Mouse (Mus musculus): ENCODE results near the gene Tsga10. TPM values are rescaled to one million over a fixed set of nuclear protein-coding genes. Genes with fewer than 3 reads are reported as not detected.
"Not testable (repeated sequence)": the region's sequence is repeated elsewhere in the genome, so short reads cannot be mapped to it uniquely, and the experiment has no call there.

Gene Tsga10
- polyA plus RNA-seq, 1 experiment: 0.10 TPM

DNA sequence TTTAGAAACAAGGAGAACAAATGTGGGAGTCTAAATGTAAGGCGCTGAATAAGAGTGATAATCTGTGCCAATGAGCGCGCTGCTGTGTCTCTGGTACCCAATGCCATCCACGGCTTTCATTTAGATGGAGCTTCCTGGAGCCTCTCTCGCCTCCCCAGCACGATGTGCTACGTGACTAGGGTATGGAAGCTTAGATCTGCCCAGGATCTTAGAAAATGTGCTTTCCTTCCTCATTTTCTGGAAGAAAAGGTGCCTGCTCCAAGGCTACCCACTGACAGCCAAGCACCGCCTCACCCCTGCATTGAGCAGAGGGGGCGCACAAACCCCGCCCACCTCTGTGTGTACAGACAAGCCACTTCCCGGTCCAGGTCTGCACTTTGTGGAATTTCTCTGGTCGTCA, 140.3 kb downstream of the Tsga10 start:
- Histone ChIP-seq H3K4me3 (ENCODE audit: low read depth, low read length) (no peak overlapping the region), H3K27me3 (ENCODE audit: control insufficient read depth, insufficient read depth, low read length) (no peaks in the 10 kb centered on the region; the same call in 1 of the 2 replicates), H3K36me3 (ENCODE audit: control insufficient read depth, insufficient read depth, low read length) (no peaks in the 10 kb centered on the region), H3K4me1 (ENCODE audit: control insufficient read depth, insufficient read depth, insufficient read length, low read length) (no peaks in the 10 kb centered on the region), H3K27ac (ENCODE audit: insufficient read depth, low read depth, low read length) (no peak overlapping the region)
- WGBS: 46% methylated on average over 12 of the region's 12 CpGs
- TF ChIP-seq POLR2A (IDR thresholded peaks at IDR 0.05; ENCODE audit: low read depth, low read length): no peak
- no peak for TF ChIP-seq CTCF (IDR thresholded peaks at IDR 0.05; ENCODE audit: extremely low read depth, insufficient read length, insufficient replicate concordance, low read depth, low read length)

DNA sequence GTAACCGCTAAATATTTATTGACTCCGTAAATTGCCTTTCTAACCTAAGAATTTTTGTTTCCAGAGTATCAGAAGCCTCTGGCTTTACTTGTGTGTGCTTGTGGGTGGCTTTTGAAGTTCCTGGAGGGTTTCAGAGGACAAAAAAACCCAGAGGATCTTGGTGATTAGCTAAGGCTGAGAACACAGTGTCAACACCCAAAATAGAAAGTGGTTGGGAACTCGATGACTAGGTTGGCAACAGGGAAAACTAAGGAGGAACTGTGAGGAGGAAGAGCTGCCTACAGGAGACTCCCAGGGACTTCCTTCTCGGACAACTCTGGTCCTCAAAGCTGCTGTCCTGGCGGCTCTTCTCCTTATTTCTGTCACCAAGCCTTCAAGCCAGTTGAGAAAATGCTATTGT, 145.1 kb downstream of the Tsga10 start:
- TF ChIP-seq POLR2A (IDR thresholded peaks at IDR 0.05; ENCODE audit: low read depth, low read length) (no peak), CTCF (IDR thresholded peaks at IDR 0.05; ENCODE audit: extremely low read depth, insufficient read length, insufficient replicate concordance, low read depth, low read length) (no peak)
- no peaks in the 10 kb centered on the region; the same call in 1 of the 2 replicates for H3K4me1 ChIP-seq (ENCODE audit: control insufficient read depth, insufficient read depth, insufficient read length, low read length)
- WGBS: 73% methylated on average over 5 of the region's 5 CpGs
- H3K27ac ChIP-seq (ENCODE audit: insufficient read depth, low read depth, low read length): no peak overlapping the region
- H3K36me3 ChIP-seq (ENCODE audit: control insufficient read depth, insufficient read depth, low read length): no peaks in the 10 kb centered on the region
- H3K27me3 ChIP-seq (ENCODE audit: control insufficient read depth, insufficient read depth, low read length): no peaks in the 10 kb centered on the region
- H3K4me3 ChIP-seq (ENCODE audit: low read depth, low read length): no peak overlapping the region

DNA sequence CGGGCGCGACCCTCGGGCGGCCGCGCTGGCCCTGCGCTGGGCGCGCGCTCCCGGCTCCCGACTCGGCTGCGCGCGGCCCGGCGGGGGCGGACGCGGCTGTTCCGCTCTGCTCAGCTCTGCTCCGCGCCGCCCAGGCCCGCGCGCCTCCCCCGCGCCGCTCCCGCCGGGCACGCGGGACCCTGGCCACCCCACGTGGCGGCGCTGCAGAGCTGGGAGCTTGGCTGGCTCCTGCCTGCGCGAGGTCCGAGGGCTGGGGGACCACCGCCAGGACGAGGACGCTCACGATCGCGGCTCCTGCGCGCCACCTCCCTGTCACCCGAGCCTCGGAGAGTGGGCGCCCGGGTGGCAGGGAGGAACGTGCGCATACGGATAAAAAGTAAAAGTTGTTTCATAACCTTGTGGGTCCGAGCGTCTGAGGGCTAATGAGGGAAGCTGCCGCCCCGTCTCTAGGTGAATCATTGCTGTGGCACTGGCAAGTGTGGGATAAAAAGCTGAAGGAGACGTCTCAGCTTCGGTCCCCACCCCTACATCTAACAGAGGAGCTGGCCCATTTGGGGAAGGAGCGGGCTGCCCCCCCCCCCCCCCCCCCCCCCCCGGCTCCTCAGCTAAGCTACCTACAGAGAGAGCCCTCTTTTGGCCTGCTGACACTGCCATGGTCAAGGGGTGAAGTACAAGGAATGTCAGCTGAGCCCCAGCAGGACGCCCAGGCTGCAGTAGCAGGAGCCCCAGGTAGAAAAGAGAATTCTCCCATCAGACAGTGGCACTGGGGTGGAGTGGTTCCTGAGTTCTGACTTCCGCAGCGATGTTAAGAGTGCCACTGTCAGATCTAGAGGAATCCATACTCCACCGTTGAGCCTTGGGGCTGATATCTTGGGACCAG, 146.2 kb downstream of the Tsga10 start, which contains the start of gene 2010300C02Rik:
TSS of gene 2010300C02Rik (minus strand) at position 325 of the 880 bp plus-strand sequence.
- H3K4me3 ChIP-seq (ENCODE audit: low read depth, low read length): peak within 1 kb of the TSS; percentile 75
- H3K27ac ChIP-seq (ENCODE audit: insufficient read depth, low read depth, low read length): peak within 1 kb of the TSS; percentile 0; the same call in 1 of the 2 replicates
- no peaks in the 10 kb centered on the region; the same call in 1 of the 2 replicates for H3K4me1 ChIP-seq (ENCODE audit: control insufficient read depth, insufficient read depth, insufficient read length, low read length)
- no peak; the same call in 1 of the 2 replicates for TF ChIP-seq CTCF (IDR thresholded peaks at IDR 0.05; ENCODE audit: extremely low read depth, insufficient read length, insufficient replicate concordance, low read depth, low read length)
- TF ChIP-seq POLR2A (IDR thresholded peaks at IDR 0.05; ENCODE audit: low read depth, low read length): no peak
- no peaks in the 10 kb centered on the region for H3K36me3 ChIP-seq (ENCODE audit: control insufficient read depth, insufficient read depth, low read length)
- no peaks in the 10 kb centered on the region for H3K27me3 ChIP-seq (ENCODE audit: control insufficient read depth, insufficient read depth, low read length)
- WGBS: 1% methylated on average over 68 of the region's 69 CpGs

DNA sequence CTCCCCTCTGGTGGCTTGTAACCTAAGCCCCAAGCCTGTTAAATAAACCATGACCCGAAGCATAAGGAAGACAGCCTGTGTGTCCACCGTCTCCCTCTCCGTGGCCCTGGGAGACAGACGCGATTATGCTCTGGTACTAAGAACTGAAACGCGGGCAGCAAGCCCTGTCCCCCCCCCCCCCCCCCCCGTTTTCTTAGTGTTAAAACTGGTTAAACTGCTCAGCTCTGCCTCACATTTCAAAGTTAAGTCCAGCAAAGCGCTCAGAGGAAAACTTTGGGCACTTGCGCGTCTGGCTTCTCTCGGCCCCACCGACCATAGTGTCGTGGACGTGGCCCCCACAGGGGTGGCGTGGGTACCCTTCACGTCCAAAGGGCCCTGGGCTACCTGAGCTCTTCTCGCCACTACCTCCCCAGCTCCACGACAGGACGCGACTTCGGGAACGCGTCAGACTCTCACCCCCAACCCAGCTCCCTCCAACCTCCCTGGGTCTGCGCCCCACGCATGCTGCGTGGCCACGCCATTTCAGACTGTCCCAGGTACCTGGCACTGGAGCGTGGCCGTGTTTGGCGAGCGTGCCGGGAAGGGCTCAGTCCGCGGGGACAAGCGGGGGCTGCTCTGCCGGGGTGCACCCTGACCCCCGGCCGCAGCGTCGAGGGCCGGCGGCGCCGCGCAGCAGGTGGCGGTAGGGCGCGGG, 147.1 kb downstream of the Tsga10 start:
- no peaks in the 10 kb centered on the region; the same call in 1 of the 2 replicates for H3K4me1 ChIP-seq (ENCODE audit: control insufficient read depth, insufficient read depth, insufficient read length, low read length)
- H3K27ac ChIP-seq (ENCODE audit: insufficient read depth, low read depth, low read length): peak overlapping the region; percentile 0; the same call in 1 of the 2 replicates
- H3K36me3 ChIP-seq (ENCODE audit: control insufficient read depth, insufficient read depth, low read length): no peaks in the 10 kb centered on the region
- 0 out of 2 replicates have a peak, but pooled peaks have one; percentile 20 for TF ChIP-seq POLR2A (IDR thresholded peaks at IDR 0.05; ENCODE audit: low read depth, low read length)
- TF ChIP-seq CTCF (IDR thresholded peaks at IDR 0.05; ENCODE audit: extremely low read depth, insufficient read length, insufficient replicate concordance, low read depth, low read length): no peak
- H3K4me3 ChIP-seq (ENCODE audit: low read depth, low read length): peak overlapping the region; percentile 75
- H3K27me3 ChIP-seq (ENCODE audit: control insufficient read depth, insufficient read depth, low read length): no peaks in the 10 kb centered on the region
- WGBS: 4% methylated on average over 49 of the region's 49 CpGs

DNA sequence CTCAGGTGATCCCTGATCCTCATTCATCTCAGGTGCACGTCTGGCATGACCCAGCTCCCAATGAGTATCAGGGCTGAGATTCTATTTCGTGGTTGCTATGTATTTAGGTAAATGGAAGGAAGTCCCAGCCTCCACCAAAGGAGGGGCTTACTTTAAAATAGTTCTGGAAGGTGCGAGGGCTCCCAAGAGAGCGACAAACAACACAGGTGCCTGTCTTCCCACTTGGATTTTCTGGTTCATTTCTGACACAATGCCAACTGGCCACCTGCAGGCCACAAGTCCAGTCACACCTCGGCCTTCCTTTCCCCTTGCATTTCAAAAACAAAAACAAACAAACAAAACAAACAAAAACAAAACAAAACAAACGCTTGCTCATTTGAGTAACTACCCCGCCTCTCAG, 147.7 kb downstream of the Tsga10 start:
- WGBS: 26% methylated on average over 7 of the region's 7 CpGs

DNA sequence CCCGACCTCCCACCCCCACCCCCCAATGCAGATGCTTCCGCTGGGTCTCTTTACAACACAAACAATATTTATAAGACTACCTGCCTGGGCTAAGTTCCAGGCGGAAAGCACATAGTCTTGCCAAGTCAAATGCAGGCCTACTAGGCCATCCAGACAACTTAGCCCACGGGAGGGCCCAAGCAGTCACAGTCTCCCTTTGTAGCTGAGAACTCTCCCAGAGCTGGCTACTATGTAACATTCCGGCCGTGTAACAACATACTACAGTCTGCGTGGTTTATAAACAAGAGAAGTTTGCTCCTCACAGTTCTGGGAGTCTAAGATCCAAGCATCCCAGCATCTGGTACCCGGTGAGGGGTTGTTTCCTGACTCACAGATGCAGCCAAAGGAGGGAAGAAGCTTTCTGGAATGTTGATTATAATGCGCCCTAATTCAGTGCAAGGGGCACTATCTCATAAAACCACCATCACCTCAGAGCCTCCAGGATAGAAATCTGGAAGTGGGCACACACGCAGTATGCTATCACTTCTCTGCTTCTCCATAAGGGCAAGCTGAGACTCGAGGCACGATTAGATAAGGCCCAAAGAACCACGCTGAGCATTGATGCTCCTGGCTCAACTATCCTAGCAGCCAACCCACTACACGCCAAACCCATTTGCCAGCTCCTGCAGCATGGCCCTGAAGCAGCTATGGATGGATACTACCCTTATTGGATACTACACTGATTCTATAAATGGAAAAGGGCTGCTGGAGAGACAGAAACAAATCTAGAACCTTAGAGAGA, 148.6 kb downstream of the Tsga10 start:
- Histone ChIP-seq H3K4me1 (ENCODE audit: control insufficient read depth, insufficient read depth, insufficient read length, low read length) (peaks cover 4% of the 10 kb centered on the region; the same call in 1 of the 2 replicates), H3K27ac (ENCODE audit: insufficient read depth, low read depth, low read length) (no peak overlapping the region), H3K36me3 (ENCODE audit: control insufficient read depth, insufficient read depth, low read length) (no peaks in the 10 kb centered on the region), H3K4me3 (ENCODE audit: low read depth, low read length) (no peak overlapping the region), H3K27me3 (ENCODE audit: control insufficient read depth, insufficient read depth, low read length) (no peaks in the 10 kb centered on the region)
- TF ChIP-seq POLR2A (IDR thresholded peaks at IDR 0.05; ENCODE audit: low read depth, low read length): no peak
- no peak for TF ChIP-seq CTCF (IDR thresholded peaks at IDR 0.05; ENCODE audit: extremely low read depth, insufficient read length, insufficient replicate concordance, low read depth, low read length)
- WGBS: 67% methylated on average over 14 of the region's 14 CpGs

More for the DNA sequence above, 147.7 kb downstream of the Tsga10 start:
- Histone ChIP-seq H3K4me1 (ENCODE audit: control insufficient read depth, insufficient read depth, insufficient read length, low read length) (no peaks in the 10 kb centered on the region; the same call in 1 of the 2 replicates), H3K27me3 (ENCODE audit: control insufficient read depth, insufficient read depth, low read length) (no peaks in the 10 kb centered on the region), H3K27ac (ENCODE audit: insufficient read depth, low read depth, low read length) (no peak overlapping the region), H3K4me3 (ENCODE audit: low read depth, low read length) (no peak overlapping the region), H3K36me3 (ENCODE audit: control insufficient read depth, insufficient read depth, low read length) (no peaks in the 10 kb centered on the region)
- TF ChIP-seq CTCF (IDR thresholded peaks at IDR 0.05; ENCODE audit: extremely low read depth, insufficient read length, insufficient replicate concordance, low read depth, low read length): no peak
- no peak for TF ChIP-seq POLR2A (IDR thresholded peaks at IDR 0.05; ENCODE audit: low read depth, low read length)

DNA sequence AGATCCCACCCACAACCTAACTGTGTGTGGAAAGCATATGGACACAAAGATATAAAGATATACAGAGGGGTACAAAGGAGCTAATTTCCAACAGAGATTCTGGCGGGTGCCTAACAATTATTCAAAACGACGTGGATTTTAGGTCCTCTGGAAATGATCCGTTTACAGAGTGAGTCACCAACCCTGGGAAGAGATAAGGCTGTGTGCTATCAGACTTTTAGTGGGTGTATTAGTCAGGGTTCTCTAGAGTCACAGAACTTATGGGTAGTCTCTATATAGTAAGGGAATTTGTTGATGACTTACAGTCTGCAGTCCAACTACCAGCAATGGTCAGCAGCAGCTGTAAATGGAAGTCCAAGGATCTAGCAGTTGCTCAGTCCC, 153.9 kb downstream of the Tsga10 start:
- 27% methylated on average over 4 of the region's 4 CpGs for WGBS
- H3K4me1 ChIP-seq (ENCODE audit: control insufficient read depth, insufficient read depth, insufficient read length, low read length); H3K36me3 ChIP-seq (ENCODE audit: control insufficient read depth, insufficient read depth, low read length); H3K27me3 ChIP-seq (ENCODE audit: control insufficient read depth, insufficient read depth, low read length); H3K4me3 ChIP-seq (ENCODE audit: low read depth, low read length): not testable (repeated sequence)
- H3K27ac ChIP-seq (ENCODE audit: insufficient read depth, low read depth, low read length): peak overlapping the region; percentile 50
